Mouse (Mus musculus): ENCODE measurements around the gene Cpm.

GRCm38 (mm10) chr10:117707114-117707838, 78.0 kb downstream of the Cpm start:
- TF ChIP-seq CTCF (IDR thresholded peaks at IDR 0.05; ENCODE audit: low read depth, low read length) (no peak), POLR2A (IDR thresholded peaks at IDR 0.05; ENCODE audit: insufficient read depth, low read length) (no peak)

All from ES-Bruce4 (cell line).